Mouse (Mus musculus) forelimb bud, embryonic 11.5 days (tissue): ENCODE measurements around the gene Haus3.

Experiments
- DNase-seq: peaks from one replicate; pipeline ENCODE4 v3.0.0-alpha.2; 2012; ENCODE audit warnings: low read depth, low spot score

The Haus3 gene

GRCm38 (mm10) chr5:34168950-34169891 lies at the start of gene Haus3, which contains the start of gene Poln:
Gene Haus3 (minus strand): TSS chr5:34169527.
Gene Poln (minus strand): TSS chr5:34169448.
- peak; percentile 99 for DNase-seq

DNA sequence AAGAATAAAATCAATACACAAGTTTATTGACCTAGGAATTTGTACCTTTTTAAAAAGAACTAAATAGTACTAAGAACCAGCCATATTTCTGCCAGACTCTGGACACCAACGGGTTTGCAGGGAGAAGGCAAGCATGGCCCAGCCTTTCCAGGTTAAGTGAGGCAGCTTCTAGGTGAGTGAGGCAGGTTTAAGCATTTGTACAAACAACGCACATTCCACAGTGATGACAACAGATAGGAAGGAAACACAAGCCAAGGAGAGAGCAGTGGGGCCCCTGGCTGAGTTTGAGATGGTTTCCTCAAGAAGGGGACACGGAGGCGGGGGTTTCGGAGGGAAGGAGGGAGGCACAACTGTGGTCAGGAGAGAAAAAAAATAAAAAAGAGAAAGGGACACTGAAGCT lies 49.3 kb upstream of the Haus3 start:
- DNase-seq = no peak

- DNase-seq = no peak
These were observed 48.4 kb upstream of the Haus3 start for GRCm38 (mm10) chr5:34217756-34218155.

- DNase-seq = no peak
These were observed 46.7 kb upstream of the Haus3 start for GRCm38 (mm10) chr5:34216025-34216424.

- DNase-seq = no peak
These were observed 44.3 kb upstream of the Haus3 start for GRCm38 (mm10) chr5:34213659-34214058.

GRCm38 (mm10) chr5:34210279-34210678 lies 41.0 kb upstream of the Haus3 start:
- DNase-seq = peak; percentile 84

- no peak for DNase-seq
These were observed 38.2 kb upstream of the Haus3 start for GRCm38 (mm10) chr5:34207503-34207902.

DNA sequence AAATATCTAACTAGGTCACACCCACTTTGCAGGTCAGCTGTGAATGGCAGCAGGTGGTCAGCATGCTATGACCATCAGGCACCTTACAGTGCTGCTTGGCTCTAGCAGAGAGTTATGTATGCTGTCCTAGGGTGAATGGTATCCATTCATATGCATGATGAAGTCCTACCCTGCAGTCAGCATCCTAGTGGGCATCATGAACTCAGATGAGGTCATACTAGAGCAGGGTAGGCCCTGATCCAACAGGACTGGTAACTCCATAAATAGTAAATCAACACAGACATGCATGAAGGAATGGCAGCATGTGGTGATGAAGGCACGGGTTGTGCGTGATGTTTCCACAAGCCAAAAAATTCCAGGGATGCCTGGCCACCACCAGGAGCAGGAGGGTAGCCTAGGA lies 36.5 kb upstream of the Haus3 start:
- DNase-seq = no peak

DNA sequence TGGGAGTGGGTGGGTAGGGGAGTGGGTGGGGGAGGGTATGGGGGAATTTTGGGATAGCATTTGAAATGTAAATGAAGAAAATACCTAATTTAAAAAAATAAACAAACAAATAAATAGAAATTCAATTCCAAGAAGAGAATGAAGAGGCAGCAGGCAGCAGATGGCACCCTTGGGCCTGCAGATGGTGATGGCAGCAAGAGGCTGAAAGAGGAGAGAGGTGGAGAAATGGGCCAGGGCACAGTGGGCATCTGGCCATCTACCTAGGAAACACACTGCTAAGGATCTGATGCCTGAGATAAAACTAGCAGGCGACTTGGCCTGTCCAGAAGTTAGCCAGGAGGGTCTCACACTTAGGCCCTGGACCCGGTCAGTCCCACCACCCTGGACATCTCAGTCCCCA lies 35.6 kb upstream of the Haus3 start:
- no peak for DNase-seq

- no peak for DNase-seq
These were observed 32.7 kb upstream of the Haus3 start for GRCm38 (mm10) chr5:34202006-34202405.

- DNase-seq = no peak
These were observed 32.1 kb upstream of the Haus3 start for GRCm38 (mm10) chr5:34201396-34201795.

GRCm38 (mm10) chr5:34198615-34199014 lies 29.3 kb upstream of the Haus3 start:
- DNase-seq = no peak

GRCm38 (mm10) chr5:34197243-34197642 lies 27.9 kb upstream of the Haus3 start:
- DNase-seq = no peak

GRCm38 (mm10) chr5:34196423-34196822 lies 27.1 kb upstream of the Haus3 start:
- no peak for DNase-seq

- no peak for DNase-seq
These were observed 26.5 kb upstream of the Haus3 start for GRCm38 (mm10) chr5:34195786-34196185.

GRCm38 (mm10) chr5:34194975-34195662 lies 25.8 kb upstream of the Haus3 start:
- DNase-seq = no peak

DNA sequence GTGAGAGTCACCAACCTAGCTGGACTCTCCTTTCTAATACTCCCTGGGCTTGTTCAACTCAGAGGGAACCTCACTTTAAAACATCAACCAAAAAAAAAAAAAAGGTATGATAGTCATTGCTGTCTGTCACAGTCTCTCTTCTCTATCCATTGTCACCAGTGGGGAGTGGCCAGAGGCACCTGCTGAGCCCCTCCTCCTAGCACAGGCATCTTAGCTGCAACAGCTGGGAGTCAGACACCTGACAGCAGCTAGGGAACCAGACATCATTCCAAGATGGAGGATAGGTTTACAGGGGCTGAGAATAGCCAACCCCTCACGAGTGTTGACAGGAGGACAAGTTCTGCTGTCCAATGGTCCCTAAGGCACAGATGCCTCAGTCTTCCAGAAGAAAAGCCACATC lies 25.1 kb upstream of the Haus3 start:
- DNase-seq = no peak

DNA sequence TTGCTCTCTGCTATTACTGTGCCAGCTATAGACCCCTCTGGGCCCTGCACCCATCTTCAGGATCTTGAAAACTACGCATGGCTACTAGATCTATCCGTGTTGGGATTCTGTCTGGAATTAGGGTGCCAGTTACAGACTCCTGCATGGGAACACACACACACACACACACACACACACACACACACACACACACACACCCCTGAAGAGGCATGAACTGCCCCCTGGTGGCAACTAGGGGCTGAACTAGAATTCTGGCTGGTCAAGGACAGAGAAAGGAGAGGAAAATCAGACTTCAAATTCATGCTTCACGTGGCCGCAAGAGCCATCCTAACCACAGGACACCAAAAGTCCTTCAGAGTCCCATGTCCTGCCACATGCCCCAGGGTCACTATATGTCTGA lies 22.5 kb upstream of the Haus3 start:
- DNase-seq = no peak

DNA sequence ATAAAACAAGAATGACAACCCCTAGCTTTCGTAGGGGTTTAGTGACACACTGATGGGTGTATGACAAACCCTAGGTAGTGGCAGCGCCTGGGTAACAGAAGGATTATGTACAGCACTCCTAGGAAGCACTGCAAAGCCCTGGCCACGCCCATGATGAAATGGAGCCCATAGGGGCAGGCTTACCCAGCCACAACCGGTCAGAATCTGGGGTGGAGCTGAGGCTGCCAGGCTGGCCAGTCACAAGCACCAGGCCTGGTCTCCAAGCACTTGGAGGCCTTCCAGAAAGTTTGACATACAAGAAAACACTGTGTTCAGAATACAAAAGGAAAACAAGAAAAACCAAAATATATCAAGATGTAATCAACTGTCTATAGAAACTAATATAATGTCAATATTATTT lies 21.7 kb upstream of the Haus3 start:
- no peak for DNase-seq

- no peak for DNase-seq
These were observed 20.2 kb upstream of the Haus3 start for GRCm38 (mm10) chr5:34189521-34189920.

DNA sequence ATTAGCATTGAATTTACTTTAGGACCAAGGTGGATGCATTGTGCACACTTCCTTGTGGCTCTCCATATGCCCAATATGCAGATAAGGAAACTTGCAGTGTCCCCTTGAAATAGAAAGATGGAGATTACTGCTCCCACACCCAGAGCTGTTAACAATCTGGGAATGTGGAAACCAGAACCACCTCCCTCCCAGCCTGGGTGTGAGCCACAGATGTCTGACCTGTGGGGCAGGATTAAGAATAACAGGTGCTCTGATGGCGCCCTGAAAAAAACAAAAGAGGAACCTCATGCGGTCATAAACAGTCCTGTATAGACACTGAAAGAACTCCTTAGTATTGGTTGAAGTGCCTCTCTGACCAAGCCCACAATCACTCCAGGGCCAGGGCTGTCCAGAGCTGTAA lies 19.5 kb upstream of the Haus3 start:
- no peak for DNase-seq

DNA sequence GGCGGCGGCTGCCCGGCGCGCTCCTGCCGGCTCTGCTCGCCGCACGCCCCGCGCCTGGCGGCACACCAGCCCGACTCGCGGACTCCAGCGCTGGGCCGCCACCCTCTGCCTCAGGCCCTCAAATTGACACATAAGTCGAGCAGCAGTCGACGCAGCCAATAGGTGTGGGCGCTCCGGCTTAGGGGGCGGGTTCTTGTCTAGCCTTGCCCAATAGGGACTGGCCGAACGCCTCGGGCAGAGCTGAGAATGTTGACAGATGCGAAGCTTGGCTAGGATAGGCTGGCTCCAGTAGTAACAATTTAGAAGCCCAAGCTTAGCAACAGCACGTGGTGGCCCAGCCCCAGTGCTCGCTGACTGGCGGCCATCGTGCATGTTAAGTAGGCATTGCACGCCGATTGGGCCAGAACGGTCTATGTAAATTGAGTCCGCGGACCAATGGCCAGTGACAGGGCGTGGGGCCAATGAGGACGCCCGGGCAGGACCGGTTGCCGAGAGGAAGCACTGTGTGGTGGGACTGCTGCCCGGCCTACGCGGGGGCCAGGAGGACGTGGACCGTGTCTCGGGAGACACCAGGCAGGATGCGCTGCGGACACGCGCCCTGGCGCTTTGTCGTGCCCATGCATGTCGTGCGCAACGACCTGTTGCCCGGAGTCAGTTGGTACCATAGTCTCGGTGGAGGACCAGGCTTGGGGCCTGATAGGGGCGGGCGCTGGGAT lies 18.4 kb upstream of the Haus3 start, which contains the start of gene Mxd4:
Gene Mxd4 (minus strand): TSS at position 120 of the 716 bp plus-strand sequence.
- peak; percentile 99 for DNase-seq
